Mouse (Mus musculus): ENCODE results near the gene Ccdc188. TPM values are rescaled to one million over a fixed set of nuclear protein-coding genes. Genes with fewer than 3 reads are reported as not detected.
A peak's percentile ranks its signal among the peaks of the same experiment; 100 is the strongest.

Gene Ccdc188
- polyA plus RNA-seq, 1 experiment = not detected

- Histone ChIP-seq H3K4me1 (ENCODE audit: control insufficient read depth, insufficient read depth, insufficient read length, low read length) (no peaks in the 10 kb centered on the region), H3K4me3 (ENCODE audit: low read depth, low read length) (no peak overlapping the region), H3K27ac (ENCODE audit: insufficient read depth, low read depth, low read length) (no peak overlapping the region), H3K36me3 (ENCODE audit: control insufficient read depth, insufficient read depth, low read length) (no peaks in the 10 kb centered on the region), H3K27me3 (ENCODE audit: control insufficient read depth, insufficient read depth, low read length) (no peaks in the 10 kb centered on the region)
- no peak for TF ChIP-seq POLR2A (IDR thresholded peaks at IDR 0.05; ENCODE audit: low read depth, low read length)
- peak; percentile 18; the same call in 1 of the 2 replicates for TF ChIP-seq CTCF (IDR thresholded peaks at IDR 0.05; ENCODE audit: extremely low read depth, insufficient read length, insufficient replicate concordance, low read depth, low read length)
- 64% methylated on average over 3 of the region's 4 CpGs for WGBS
Measured at GRCm38 (mm10) chr16:18176758-18177157, 40.9 kb upstream of the Ccdc188 start.

GRCm38 (mm10) chr16:18179591-18179990, 38.1 kb upstream of the Ccdc188 start:
- no peaks in the 10 kb centered on the region for H3K36me3 ChIP-seq (ENCODE audit: control insufficient read depth, insufficient read depth, low read length)

DNA sequence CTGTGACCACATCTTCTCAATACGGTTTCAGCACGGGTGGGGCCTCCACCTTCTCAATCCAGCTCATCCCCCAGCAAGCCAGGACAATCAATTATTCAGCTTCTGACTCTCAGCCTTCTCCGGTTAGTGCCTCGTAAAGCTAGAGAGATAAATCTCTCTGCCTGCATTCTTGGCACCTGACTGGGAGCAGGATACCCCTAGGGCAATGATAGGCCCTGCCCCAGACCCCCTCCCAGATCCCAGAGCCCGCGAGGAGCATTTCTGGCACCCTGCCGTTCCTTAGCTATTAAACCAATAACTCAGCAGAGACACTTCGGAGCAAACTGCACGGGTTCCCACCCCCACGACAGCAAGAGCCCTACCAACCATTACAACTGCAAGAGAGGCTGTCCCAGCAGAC, 36.3 kb upstream of the Ccdc188 start:
- WGBS = 60% methylated on average over 10 of the region's 10 CpGs
- Histone ChIP-seq H3K36me3 (ENCODE audit: control insufficient read depth, insufficient read depth, low read length) (no peaks in the 10 kb centered on the region), H3K27me3 (ENCODE audit: control insufficient read depth, insufficient read depth, low read length) (no peaks in the 10 kb centered on the region), H3K4me3 (ENCODE audit: low read depth, low read length) (no peak overlapping the region), H3K27ac (ENCODE audit: insufficient read depth, low read depth, low read length) (no peak overlapping the region), H3K4me1 (ENCODE audit: control insufficient read depth, insufficient read depth, insufficient read length, low read length) (peaks cover 16% of the 10 kb centered on the region)
- no peak for TF ChIP-seq CTCF (IDR thresholded peaks at IDR 0.05; ENCODE audit: extremely low read depth, insufficient read length, insufficient replicate concordance, low read depth, low read length)
- no peak for TF ChIP-seq POLR2A (IDR thresholded peaks at IDR 0.05; ENCODE audit: low read depth, low read length)

More at GRCm38 (mm10) chr16:18179591-18179990, 38.1 kb upstream of the Ccdc188 start:
- peaks cover 7% of the 10 kb centered on the region for H3K4me1 ChIP-seq (ENCODE audit: control insufficient read depth, insufficient read depth, insufficient read length, low read length)
- H3K27ac ChIP-seq (ENCODE audit: insufficient read depth, low read depth, low read length) = no peak overlapping the region
- no peaks in the 10 kb centered on the region for H3K27me3 ChIP-seq (ENCODE audit: control insufficient read depth, insufficient read depth, low read length)
- 44% methylated on average over 2 of the region's 2 CpGs for WGBS
- H3K4me3 ChIP-seq (ENCODE audit: low read depth, low read length) = no peak overlapping the region
- TF ChIP-seq CTCF (IDR thresholded peaks at IDR 0.05; ENCODE audit: extremely low read depth, insufficient read length, insufficient replicate concordance, low read depth, low read length) = no peak
- no peak for TF ChIP-seq POLR2A (IDR thresholded peaks at IDR 0.05; ENCODE audit: low read depth, low read length)

DNA sequence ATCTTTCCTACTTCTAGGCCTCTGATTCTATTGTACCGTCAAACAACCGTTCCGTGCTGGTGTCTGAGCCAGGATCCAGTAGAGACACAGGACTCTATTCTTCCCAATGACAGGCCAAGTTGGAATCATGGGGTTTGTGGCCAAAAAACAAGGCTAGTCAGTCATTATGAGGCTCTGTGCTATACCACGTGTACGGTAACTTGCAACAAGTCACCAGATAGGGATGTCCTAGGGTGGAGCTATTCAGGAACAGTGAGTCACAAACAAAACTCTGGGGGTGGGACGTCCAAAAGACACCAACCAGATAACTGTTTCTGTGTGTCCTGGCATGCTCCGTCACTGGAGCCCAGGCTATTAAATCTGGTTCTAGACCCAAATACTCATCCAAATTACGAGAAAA, 34.9 kb upstream of the Ccdc188 start:
- Histone ChIP-seq H3K27me3 (ENCODE audit: control insufficient read depth, insufficient read depth, low read length) (no peaks in the 10 kb centered on the region), H3K4me1 (ENCODE audit: control insufficient read depth, insufficient read depth, insufficient read length, low read length) (peaks cover 16% of the 10 kb centered on the region), H3K27ac (ENCODE audit: insufficient read depth, low read depth, low read length) (no peak overlapping the region), H3K36me3 (ENCODE audit: control insufficient read depth, insufficient read depth, low read length) (no peaks in the 10 kb centered on the region), H3K4me3 (ENCODE audit: low read depth, low read length) (no peak overlapping the region)
- TF ChIP-seq CTCF (IDR thresholded peaks at IDR 0.05; ENCODE audit: extremely low read depth, insufficient read length, insufficient replicate concordance, low read depth, low read length) (no peak), POLR2A (IDR thresholded peaks at IDR 0.05; ENCODE audit: low read depth, low read length) (no peak)
- 88% methylated on average over 8 of the region's 8 CpGs for WGBS

DNA sequence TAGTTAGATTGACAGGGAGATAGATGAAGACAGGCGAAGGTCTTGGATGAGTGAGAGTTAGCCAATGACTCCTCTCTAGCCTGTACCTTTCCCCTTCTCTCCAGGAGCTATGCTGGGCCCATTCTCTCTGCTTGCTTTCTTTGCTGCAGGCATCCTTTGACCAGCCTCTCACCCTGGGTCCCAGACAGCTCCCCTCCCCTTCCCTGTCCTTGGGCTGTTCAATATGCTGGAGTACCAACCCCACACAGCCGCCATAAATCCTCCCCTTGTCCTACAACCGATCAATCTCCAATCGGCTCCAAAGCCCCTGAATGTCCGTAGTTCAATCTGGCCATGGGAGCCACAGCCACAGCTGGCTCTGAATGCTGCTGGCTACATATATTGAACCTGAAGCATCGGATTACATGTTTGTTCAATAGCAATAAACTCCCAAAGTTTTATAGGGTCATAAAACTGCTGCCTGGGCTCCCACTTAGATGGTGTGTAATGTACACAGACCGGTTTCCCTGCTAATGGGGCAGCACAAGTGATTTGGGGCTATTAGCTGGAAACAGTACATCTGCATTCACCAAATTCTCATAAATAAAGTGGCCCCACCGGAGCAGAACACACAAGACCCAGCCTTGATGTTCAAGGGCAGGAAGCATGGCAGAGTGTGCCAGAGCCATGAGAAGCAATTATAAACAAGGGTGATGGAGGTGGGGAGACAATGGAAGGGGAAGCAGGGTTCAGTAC, 31.8 kb upstream of the Ccdc188 start:
- Histone ChIP-seq H3K4me1 (ENCODE audit: control insufficient read depth, insufficient read depth, insufficient read length, low read length) (peaks cover 16% of the 10 kb centered on the region), H3K4me3 (ENCODE audit: low read depth, low read length) (no peak overlapping the region), H3K36me3 (ENCODE audit: control insufficient read depth, insufficient read depth, low read length) (no peaks in the 10 kb centered on the region), H3K27ac (ENCODE audit: insufficient read depth, low read depth, low read length) (no peak overlapping the region), H3K27me3 (ENCODE audit: control insufficient read depth, insufficient read depth, low read length) (no peaks in the 10 kb centered on the region)
- 25% methylated on average over 8 of the region's 8 CpGs for WGBS
- TF ChIP-seq CTCF (IDR thresholded peaks at IDR 0.05; ENCODE audit: extremely low read depth, insufficient read length, insufficient replicate concordance, low read depth, low read length) (no peak), POLR2A (IDR thresholded peaks at IDR 0.05; ENCODE audit: low read depth, low read length) (no peak)

DNA sequence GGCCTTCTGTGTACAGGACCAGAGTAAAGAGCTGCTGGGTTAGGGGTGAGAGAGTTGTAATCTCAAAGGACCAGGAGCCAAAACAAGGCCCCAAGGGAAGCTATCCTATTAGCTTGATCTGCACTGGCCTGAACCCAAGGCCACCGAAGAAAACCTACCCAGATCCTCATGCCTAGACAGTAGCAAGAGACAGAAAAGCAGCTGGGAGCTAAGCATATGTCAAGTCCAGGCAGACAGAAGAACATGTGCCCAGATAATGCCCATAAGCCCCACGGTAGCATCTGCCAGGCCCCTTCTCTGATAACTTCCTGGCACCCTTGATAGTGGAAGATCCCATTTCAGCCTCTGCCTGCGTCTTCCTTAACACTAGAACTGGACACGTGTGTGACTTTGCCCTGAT, 30.9 kb upstream of the Ccdc188 start:
- H3K36me3 ChIP-seq (ENCODE audit: control insufficient read depth, insufficient read depth, low read length) = no peaks in the 10 kb centered on the region
- H3K4me1 ChIP-seq (ENCODE audit: control insufficient read depth, insufficient read depth, insufficient read length, low read length) = peaks cover 16% of the 10 kb centered on the region
- WGBS = 45% methylated on average over 4 of the region's 4 CpGs
- TF ChIP-seq CTCF (IDR thresholded peaks at IDR 0.05; ENCODE audit: extremely low read depth, insufficient read length, insufficient replicate concordance, low read depth, low read length) = no peak
- TF ChIP-seq POLR2A (IDR thresholded peaks at IDR 0.05; ENCODE audit: low read depth, low read length) = no peak
- H3K27ac ChIP-seq (ENCODE audit: insufficient read depth, low read depth, low read length) = no peak overlapping the region
- H3K27me3 ChIP-seq (ENCODE audit: control insufficient read depth, insufficient read depth, low read length) = no peaks in the 10 kb centered on the region
- H3K4me3 ChIP-seq (ENCODE audit: low read depth, low read length) = no peak overlapping the region

DNA sequence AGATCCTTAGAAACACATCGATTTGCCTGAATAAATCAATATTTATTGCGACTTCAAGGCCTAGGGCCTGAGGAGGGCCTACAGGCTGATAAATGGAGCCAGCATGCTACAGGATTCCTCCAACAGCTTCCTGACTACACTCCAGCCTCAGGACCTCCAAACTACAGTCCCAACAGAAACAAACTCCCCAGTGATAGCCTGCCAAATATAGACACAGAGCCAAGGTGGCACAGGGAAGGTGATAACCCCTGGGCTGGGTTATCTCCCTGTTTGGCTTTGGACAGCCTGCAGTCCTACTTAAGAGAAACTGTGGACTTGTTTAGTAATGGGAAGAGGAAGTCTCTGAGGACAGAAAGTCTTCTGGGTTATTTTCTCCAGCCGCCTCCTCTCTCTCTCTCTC, 30.5 kb upstream of the Ccdc188 start:
- 39% methylated on average over 3 of the region's 3 CpGs for WGBS

More for the DNA sequence above, 30.5 kb upstream of the Ccdc188 start:
- H3K36me3 ChIP-seq (ENCODE audit: control insufficient read depth, insufficient read depth, low read length) = no peaks in the 10 kb centered on the region
- H3K4me1 ChIP-seq (ENCODE audit: control insufficient read depth, insufficient read depth, insufficient read length, low read length) = peaks cover 16% of the 10 kb centered on the region
- TF ChIP-seq CTCF (IDR thresholded peaks at IDR 0.05; ENCODE audit: extremely low read depth, insufficient read length, insufficient replicate concordance, low read depth, low read length) = no peak
- TF ChIP-seq POLR2A (IDR thresholded peaks at IDR 0.05; ENCODE audit: low read depth, low read length) = no peak
- no peak overlapping the region for H3K4me3 ChIP-seq (ENCODE audit: low read depth, low read length)
- no peaks in the 10 kb centered on the region for H3K27me3 ChIP-seq (ENCODE audit: control insufficient read depth, insufficient read depth, low read length)
- H3K27ac ChIP-seq (ENCODE audit: insufficient read depth, low read depth, low read length) = no peak overlapping the region
